Mouse (Mus musculus) embryonic stem cell, embryonic (primary cell): Measurements from ENCODE around the gene Gstm5.
"Not testable (repeated sequence)": the region's sequence is repeated elsewhere in the genome, so short reads cannot be mapped to it uniquely, and the experiment has no call there.

Source experiments
- CTCF ChIA-PET, 4 experiments: fragments of 300-600 bp in 2 of 4; fragments of 350-600 bp in 2 of 4; sonication (Branson Sonifier 250); formaldehyde crosslinking; loops; one replicate each; lab custom pipeline; 2022; ENCODE audit warnings: inconsistent platforms in 2 of 4; lab: Charles Lee
- POLR2A ChIA-PET, 4 experiments: fragments of 300-600 bp in 2 of 4; fragments of 350-600 bp in 2 of 4; sonication (Branson Sonifier 250); formaldehyde crosslinking; loops; one replicate each; lab custom pipeline; 2022; ENCODE audit warnings: antibody characterized with exemption in 4 of 4, inconsistent platforms in 1 of 4; lab: Charles Lee

The Gstm5 gene

DNA sequence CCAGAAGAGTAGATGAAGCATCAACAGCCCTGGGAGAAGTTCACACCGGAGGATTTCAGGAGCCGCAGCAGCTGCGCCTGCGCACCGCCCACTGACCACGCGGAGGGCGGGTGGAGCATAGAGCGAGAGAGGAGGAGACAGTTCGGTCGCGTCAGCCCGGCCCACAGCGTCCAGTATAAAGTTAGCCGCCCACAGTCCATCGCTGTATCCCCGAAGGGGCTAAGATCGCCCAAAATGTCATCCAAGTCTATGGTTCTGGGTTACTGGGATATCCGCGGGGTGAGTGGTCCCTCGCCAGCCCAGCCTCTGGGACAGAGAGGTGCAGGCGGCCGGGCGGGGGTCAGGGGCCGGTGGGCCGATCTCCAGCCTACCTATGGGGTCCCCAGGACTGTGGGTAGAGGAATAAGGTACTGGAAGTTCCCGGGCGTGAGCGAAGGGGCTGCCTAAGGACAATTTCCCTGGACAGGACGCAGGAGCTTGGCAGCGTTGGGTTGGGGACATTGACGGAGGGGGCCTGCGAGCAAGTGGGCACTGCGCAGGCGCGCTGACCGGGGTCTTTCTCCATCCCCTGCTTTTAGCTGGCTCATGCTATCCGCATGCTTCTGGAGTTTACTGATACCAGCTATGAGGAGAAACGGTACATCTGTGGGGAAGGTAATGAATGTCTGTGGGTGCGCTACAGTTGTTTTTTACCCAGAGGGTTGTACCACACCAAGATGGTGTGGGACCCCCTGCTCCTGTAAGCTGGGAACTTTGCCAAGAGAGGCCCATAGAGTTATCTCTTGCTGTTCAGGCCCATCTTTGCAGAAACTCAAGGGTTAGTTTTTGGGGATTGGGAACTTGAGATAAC is at the start of gene Gstm5:
TSS of gene Gstm5 (plus strand) at position 102 of the 850 bp plus-strand sequence.
- POLR2A ChIA-PET: interaction anchor here in 1 of 4 experiments (0.6 to 1.1 kb wide), 3 partner anchors 10 to 36 kb away, joined by 3 to 4 read pairs (median 4); partner anchors contain the start of gene Gstm7
- CTCF ChIA-PET: interaction anchor here in 2 of 4 experiments (0.6 to 1.8 kb wide), 4 partner anchors 32 to 250 kb away, joined by 3 to 5 read pairs (median 3); partner anchors contain the start of genes Gnai3 (in 1 of the 2) and Gstm7 (in 1 of the 2)

- ChIA-PET CTCF (no interaction called here), POLR2A (no interaction called here)
These were observed 49.4 kb upstream of the Gstm5 start for GRCm38 (mm10) chr3:107846175-107846574.

DNA sequence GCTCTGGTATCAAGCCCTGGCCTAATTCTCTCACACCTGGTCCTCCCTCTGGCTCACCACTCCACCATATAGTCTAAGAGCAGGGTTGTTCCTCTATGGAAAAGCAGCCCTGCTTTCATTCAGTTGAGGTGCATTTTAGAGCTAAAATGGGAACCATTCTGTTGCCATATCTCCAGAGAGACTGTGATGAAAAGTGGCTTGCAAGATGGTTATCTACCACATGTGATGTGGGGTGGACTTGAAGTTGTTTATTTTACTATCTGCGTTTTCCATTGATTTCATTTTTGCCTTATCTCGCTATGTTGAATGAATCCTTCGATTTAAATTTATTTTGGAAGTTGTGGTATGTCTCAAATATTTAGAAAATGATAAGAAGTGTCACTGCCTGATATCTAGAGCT is 48.8 kb upstream of the Gstm5 start:
- POLR2A ChIA-PET: no interaction called here
- CTCF ChIA-PET: no interaction called here

- POLR2A ChIA-PET: interaction anchor here in 1 of 4 experiments (0.7 kb wide), 1 partner anchor 59 kb away, joined by 4 read pairs; no protein-coding TSS in a partner anchor
- CTCF ChIA-PET: interaction anchor here in 1 of 4 experiments (0.5 to 0.7 kb wide), 2 partner anchors 69 to 254 kb away, joined by 3 to 4 read pairs; no protein-coding TSS in a partner anchor
These were observed 47.5 kb upstream of the Gstm5 start for GRCm38 (mm10) chr3:107848126-107848525.

GRCm38 (mm10) chr3:107849000-107849692 is 46.5 kb upstream of the Gstm5 start:
- ChIA-PET CTCF (interaction anchor here in 1 of 4 experiments (1.0 kb wide), 1 partner anchor 15 kb away, joined by 3 read pairs; no protein-coding TSS in a partner anchor), POLR2A (interaction anchor here in 1 of 4 experiments (1.3 kb wide), 1 partner anchor 82 kb away, joined by 3 read pairs; the partner anchor contains the start of gene Gstm7)

- ChIA-PET CTCF (interaction anchor here in 2 of 4 experiments (1.0 to 1.1 kb wide), 2 partner anchors 16 to 17 kb away, joined by 3 to 5 read pairs; no protein-coding TSS in a partner anchor), POLR2A (interaction anchor here in 2 of 4 experiments (1.0 to 1.3 kb wide), 2 partner anchors 17 to 82 kb away, joined by 3 read pairs; partner anchors contain the start of gene Gstm7 (in 1 of the 2))
These were observed 46.0 kb upstream of the Gstm5 start for GRCm38 (mm10) chr3:107849693-107850031.

- POLR2A ChIA-PET: interaction anchor here in 2 of 4 experiments (0.6 to 1.2 kb wide), 3 partner anchors 18 to 179 kb away, joined by 3 read pairs; no protein-coding TSS in a partner anchor
- CTCF ChIA-PET: interaction anchor here in 2 of 4 experiments (0.6 to 1.1 kb wide), 4 partner anchors 14 to 93 kb away, joined by 3 to 5 read pairs (median 4); partner anchors contain the start of gene Gstm6 (in 1 of the 2)
These were observed 45.1 kb upstream of the Gstm5 start for GRCm38 (mm10) chr3:107850418-107851031.

DNA sequence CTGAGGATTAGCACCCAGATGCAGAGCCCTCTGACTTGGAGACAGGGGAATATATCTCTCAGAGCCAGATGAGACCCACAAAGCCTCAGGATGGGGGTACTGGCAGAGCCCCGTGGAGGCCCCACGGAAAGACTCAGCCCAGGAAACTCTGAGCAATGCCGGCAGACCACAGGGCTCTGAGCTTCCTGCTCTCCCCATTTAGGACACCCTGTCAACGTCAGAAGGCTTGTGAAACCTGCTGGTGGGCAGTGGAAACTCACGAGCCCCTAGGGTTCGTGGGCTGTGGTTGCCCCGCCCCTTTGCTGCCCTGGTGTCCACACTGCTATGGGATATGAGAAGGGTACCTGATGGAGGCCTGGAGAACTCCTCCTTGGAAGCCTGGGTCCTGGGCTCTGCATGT is 42.8 kb upstream of the Gstm5 start:
- CTCF ChIA-PET: interaction anchor here in 2 of 4 experiments (1.0 to 1.6 kb wide), 2 partner anchors 14 kb away, joined by 3 to 6 read pairs; no protein-coding TSS in a partner anchor

DNA sequence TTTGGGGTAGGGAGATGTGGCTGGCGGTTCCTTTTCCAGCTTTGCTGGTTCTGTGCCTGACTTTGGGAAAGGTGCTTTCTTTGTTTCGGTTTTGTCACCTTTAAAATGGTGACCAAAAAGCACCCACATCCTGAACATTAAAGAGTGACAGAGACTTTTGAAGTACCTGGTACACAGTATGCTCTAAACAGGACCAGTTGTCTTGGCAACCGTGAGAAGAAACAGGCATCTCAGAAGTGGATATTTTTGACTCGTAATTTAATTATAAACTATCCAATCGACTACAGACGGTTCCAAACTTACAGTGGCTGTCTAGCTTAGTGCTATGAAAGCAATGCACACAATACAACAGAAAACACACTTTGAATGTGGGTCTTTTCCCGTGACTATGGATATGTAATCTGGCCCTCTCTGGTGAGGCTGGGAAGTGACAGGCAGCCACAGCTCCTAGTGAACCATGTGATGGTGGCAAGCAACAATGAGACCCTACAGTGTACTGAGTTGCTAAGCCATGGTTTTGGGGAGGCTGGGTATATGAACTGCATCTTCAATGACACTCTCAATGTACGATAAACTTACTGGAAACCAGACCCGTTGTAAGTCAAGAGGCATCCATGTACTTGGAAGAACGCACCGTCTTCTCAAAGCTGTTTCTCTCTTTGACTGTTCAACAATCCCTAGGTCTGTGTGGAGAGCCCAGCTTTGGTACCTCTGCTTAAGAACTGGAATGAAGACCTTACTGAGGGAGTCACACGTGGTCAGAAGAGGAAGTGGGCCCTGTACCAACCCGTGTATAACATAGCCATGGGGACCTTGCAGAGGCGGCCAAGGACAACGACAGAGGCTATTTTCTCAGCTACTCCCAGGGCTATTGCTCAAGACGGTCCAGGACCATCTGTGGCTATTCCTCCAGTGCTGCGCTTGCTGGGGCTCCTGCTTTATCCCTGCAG is 42.1 kb upstream of the Gstm5 start:
- ChIA-PET POLR2A (interaction anchor here in 2 of 4 experiments (0.9 to 1.2 kb wide), 3 partner anchors 11 to 94 kb away, joined by 3 to 5 read pairs (median 3); partner anchors contain the start of gene Csf1 (in 1 of the 2)), CTCF (interaction anchor here (0.6 to 2.2 kb wide), 8 partner anchors 10 to 496 kb away, joined by 3 to 6 read pairs (median 4); no protein-coding TSS in a partner anchor)

More for the DNA sequence above, 42.8 kb upstream of the Gstm5 start:
- POLR2A ChIA-PET: interaction anchor here in 2 of 4 experiments (0.7 to 1.2 kb wide), 2 partner anchors 11 to 405 kb away, joined by 3 read pairs; no protein-coding TSS in a partner anchor

GRCm38 (mm10) chr3:107855368-107855767 is 40.3 kb upstream of the Gstm5 start:
- ChIA-PET CTCF (interaction anchor here (0.6 to 2.2 kb wide), 6 partner anchors 8 to 107 kb away, joined by 4 to 6 read pairs (median 4); no protein-coding TSS in a partner anchor), POLR2A (interaction anchor here in 2 of 4 experiments (0.6 to 0.9 kb wide), 2 partner anchors 13 to 117 kb away, joined by 3 to 4 read pairs; no protein-coding TSS in a partner anchor)

DNA sequence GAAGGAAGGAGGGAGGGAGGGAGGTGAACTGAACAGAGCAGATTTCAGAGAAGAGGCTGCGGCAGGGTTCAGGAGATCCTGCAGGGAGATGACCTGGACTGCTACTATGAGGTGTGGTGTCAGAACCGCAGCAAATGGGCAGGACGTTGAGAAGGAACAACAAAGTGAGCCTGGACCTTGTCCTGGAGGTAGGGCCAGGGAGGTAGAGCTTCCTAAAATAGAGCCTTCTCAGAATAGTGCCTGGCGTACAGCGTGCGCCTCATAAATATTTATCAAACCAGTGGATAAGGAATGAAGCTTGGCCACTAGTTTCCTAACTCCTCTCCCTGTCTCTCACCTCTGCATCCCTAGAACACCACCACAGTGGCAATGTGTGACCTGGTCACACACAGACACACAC is 38.0 kb upstream of the Gstm5 start:
- CTCF ChIA-PET: interaction anchor here in 2 of 4 experiments (0.6 to 1.4 kb wide), 5 partner anchors 9 to 502 kb away, joined by 3 to 8 read pairs (median 3); no protein-coding TSS in a partner anchor

GRCm38 (mm10) chr3:107861483-107861882 is 34.1 kb upstream of the Gstm5 start:
- POLR2A ChIA-PET: interaction anchor here in 2 of 4 experiments (0.7 to 1.6 kb wide), 2 partner anchors 166 to 651 kb away, joined by 5 to 11 read pairs; partner anchors contain the start of gene Ahcyl1 (in 1 of the 2)
- CTCF ChIA-PET: not testable (repeated sequence)

More for the DNA sequence above, 38.0 kb upstream of the Gstm5 start:
- POLR2A ChIA-PET: interaction anchor here in 1 of 4 experiments (1.1 kb wide), 1 partner anchor 28 kb away, joined by 3 read pairs; no protein-coding TSS in a partner anchor

DNA sequence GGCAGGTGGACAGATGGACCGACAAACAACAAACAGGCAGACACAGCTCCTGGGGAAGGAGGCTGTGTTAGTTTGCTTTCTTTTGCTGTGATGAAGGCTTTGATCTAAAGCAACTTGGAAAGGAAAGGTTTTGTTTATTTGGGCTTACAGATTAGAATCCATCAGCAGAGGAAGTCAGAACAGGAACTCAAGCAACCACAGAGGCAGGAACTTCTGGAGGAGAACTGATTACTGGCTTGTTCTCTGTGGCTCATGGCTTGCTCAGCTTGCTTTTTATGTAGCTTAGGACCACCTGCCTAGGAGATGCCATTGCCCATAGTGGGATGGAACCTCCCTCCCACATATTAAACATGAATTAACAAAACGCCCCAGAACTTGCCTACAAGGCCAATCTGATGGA is 33.1 kb upstream of the Gstm5 start:
- POLR2A ChIA-PET: interaction anchor here in 1 of 4 experiments (0.9 kb wide), 1 partner anchor 69 kb away, joined by 3 read pairs; the partner anchor contains the start of gene Gstm7

GRCm38 (mm10) chr3:107863471-107863870 is 32.1 kb upstream of the Gstm5 start:
- POLR2A ChIA-PET: interaction anchor here (0.5 to 2.3 kb wide), 16 partner anchors 9 to 349 kb away, joined by 3 to 13 read pairs (median 4); partner anchors contain the start of genes Ahcyl1 (in 2 of the 4), Gstm7 (in 2 of the 4), Csf1 (in 1 of the 4) and Gnai3 (in 1 of the 4)

More for the DNA sequence above, 33.1 kb upstream of the Gstm5 start:
- CTCF ChIA-PET: interaction anchor here in 2 of 4 experiments (0.6 to 2.5 kb wide), 5 partner anchors 69 to 312 kb away, joined by 3 to 32 read pairs (median 10); partner anchors contain the start of genes Ahcyl1 (in 1 of the 2) and Gstm7 (in 1 of the 2)

DNA sequence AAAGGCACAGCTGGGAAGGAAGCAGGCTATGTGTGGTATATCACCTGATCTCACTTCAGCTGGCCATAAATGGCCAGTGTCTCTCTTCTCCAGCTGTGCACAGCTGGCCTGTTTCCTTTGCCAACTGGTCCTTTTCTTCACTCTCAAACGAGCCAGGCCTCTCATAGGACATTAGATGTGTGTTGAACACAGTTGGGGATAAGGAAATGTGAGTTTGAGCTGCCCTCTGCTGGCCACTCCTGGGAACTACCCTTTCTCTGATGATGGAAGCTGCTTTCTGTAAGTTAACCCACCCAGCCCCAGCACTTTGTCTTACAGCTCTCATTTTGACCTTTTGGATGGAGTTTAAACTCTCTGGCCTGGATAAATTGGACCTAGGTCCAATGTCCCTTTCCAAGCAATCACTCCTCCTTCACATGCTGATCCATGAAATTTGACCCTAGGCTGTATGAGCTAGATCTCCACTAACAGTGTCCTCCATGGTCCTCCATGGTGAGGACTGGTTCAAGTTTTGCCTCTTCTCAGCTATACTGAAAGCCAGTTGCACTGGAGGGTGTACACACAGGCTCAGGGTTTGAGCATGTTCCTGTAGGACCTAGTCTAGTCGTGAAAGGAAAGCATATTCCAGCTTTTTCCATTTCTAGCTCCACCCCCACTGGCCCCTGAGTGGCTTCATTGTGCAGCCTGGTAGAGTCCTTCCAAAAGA is 31.6 kb upstream of the Gstm5 start:
- POLR2A ChIA-PET: interaction anchor here (0.5 to 2.3 kb wide), 19 partner anchors 10 to 350 kb away, joined by 3 to 13 read pairs (median 4); partner anchors contain the start of genes Ahcyl1 (in 2 of the 4), Gnai3 (in 2 of the 4), Csf1 (in 1 of the 4) and Gstm7 (in 1 of the 4)
- CTCF ChIA-PET: interaction anchor here (0.5 to 2.6 kb wide), 101 partner anchors 9 to 832 kb away, joined by 3 to 36 read pairs (median 4); partner anchors contain the start of genes Ahcyl1 (in 4 of the 4), Csf1 (in 3 of the 4), Eps8l3 (in 3 of the 4) and Alx3 (in 1 of the 4)

More at GRCm38 (mm10) chr3:107863471-107863870, 32.1 kb upstream of the Gstm5 start:
- CTCF ChIA-PET: interaction anchor here (0.5 to 2.6 kb wide), 67 partner anchors 9 to 827 kb away, joined by 3 to 36 read pairs (median 4); partner anchors contain the start of genes Ahcyl1 (in 4 of the 4), Csf1 (in 2 of the 4), Alx3 (in 1 of the 4) and Eps8l3 (in 1 of the 4)
